Mouse (Mus musculus): ENCODE results near the gene Tap1. TPM values are rescaled to one million over a fixed set of nuclear protein-coding genes. Genes with fewer than 3 reads are reported as not detected.
A peak's percentile ranks its signal among the peaks of the same experiment; 100 is the strongest.

Gene Tap1
- polyA plus RNA-seq, 1 experiment from 2014 or later, result 7.7 TPM

DNA sequence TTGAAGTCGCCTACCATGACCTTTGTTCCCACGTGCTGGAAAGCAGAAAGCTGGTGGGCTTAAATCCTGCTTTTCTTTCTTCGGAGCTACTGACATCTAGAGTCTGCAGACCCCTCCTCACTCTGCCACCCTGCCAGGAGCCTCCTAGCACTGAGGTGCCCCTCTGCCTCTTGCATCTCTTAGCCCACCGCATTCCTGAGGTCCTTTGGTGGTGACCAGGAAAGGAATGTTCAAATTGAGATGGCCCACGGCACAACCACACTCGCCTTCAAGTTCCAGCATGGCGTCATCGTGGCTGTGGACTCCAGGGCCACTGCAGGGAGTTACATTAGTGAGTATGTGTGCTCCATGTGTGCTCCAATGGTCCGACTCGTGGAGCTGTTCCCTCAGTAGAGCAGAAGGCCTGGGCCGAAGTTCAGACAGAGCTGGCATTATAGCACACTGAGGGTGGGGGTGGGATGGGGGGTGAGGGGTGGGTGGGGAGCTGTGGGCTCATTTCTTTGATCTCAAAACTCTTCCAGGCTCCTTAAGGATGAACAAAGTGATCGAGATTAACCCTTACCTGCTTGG, 11.8 kb downstream of the Tap1 start:
- 72% methylated on average over 12 of the region's 12 CpGs for WGBS

DNA sequence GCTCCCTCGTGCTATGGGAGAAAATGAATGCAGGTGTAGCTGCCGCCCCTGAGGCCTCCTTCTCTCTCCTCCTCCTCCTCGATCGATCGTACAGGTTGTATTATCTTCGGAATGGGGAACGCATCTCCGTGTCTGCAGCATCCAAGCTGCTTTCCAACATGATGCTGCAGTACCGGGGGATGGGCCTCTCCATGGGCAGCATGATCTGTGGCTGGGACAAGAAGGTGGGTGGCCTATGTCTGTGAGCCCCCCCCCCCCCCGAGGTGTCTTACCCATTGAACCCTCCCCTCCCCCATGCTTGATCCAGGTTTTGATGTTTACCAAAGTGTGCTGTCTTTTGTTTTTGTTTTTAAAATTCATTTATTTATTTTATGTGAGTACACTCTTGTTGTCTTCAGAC, 12.7 kb downstream of the Tap1 start:
- H3K36me3 ChIP-seq, result no peaks in the 10 kb centered on the region
- no peak overlapping the region for H3K9ac ChIP-seq
- WGBS, result 85% methylated on average over 10 of the region's 10 CpGs
- H3K4me3 ChIP-seq (replicated peaks), result no peak overlapping the region
- no peak overlapping the region for H3K4me2 ChIP-seq
- peaks cover 12% of the 10 kb centered on the region for H3K4me1 ChIP-seq
- ATAC-seq (ENCODE audit: insufficient read depth, low FRiP score, low read depth), result no peak
- H3K27me3 ChIP-seq (replicated peaks), result peaks cover 24% of the 10 kb centered on the region
- no peak overlapping the region for H3K27ac ChIP-seq
- no peaks in the 10 kb centered on the region for H3K9me3 ChIP-seq

More for the DNA sequence above, 11.8 kb downstream of the Tap1 start:
- Histone ChIP-seq H3K4me1 (peaks cover 10% of the 10 kb centered on the region), H3K27ac (no peak overlapping the region), H3K4me3 (replicated peaks) (no peak overlapping the region), H3K36me3 (no peaks in the 10 kb centered on the region), H3K27me3 (replicated peaks) (peaks cover 28% of the 10 kb centered on the region), H3K9ac (no peak overlapping the region), H3K4me2 (no peak overlapping the region), H3K9me3 (no peaks in the 10 kb centered on the region)
- ATAC-seq (ENCODE audit: insufficient read depth, low FRiP score, low read depth), result no peak

DNA sequence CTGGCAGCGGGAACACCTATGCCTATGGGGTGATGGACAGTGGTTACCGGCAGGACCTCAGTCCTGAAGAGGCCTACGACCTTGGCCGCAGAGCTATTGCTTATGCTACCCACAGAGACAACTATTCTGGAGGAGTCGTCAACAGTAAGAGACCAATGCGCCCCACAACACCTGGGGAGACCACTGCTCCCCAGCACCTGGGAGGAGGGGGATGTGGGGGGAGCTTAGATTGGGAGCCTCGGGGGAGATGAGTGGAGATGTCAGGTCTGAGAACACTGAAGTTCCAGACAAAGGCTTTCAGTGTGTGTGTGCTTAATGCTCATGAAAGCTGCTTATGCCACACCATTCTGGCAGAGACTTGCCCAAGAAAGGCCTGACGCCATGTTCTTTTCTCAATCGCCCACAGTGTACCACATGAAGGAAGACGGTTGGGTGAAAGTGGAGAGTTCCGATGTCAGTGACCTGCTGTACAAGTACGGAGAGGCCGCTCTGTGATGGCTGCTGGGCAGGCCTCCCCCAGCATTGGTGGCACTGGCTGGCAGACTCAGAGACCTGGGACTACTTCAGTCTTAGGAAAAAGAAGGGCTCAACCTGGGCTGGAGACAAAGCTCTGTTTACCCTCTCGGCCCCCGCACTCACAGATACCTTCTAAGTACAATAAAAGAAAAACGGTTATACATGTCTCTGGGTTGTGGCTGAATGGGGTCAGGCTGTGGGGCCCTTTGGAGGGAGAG, 13.6 kb downstream of the Tap1 start:
- H3K9me3 ChIP-seq, result no peaks in the 10 kb centered on the region
- H3K4me3 ChIP-seq (replicated peaks), result no peak overlapping the region
- no peak overlapping the region for H3K9ac ChIP-seq
- H3K36me3 ChIP-seq, result no peaks in the 10 kb centered on the region
- no peak overlapping the region for H3K4me2 ChIP-seq
- no peak overlapping the region for H3K27ac ChIP-seq
- peaks cover 21% of the 10 kb centered on the region for H3K27me3 ChIP-seq (replicated peaks)
- H3K4me1 ChIP-seq, result peaks cover 19% of the 10 kb centered on the region
- WGBS, result 84% methylated on average over 16 of the region's 16 CpGs
- ATAC-seq (ENCODE audit: insufficient read depth, low FRiP score, low read depth), result no peak

DNA sequence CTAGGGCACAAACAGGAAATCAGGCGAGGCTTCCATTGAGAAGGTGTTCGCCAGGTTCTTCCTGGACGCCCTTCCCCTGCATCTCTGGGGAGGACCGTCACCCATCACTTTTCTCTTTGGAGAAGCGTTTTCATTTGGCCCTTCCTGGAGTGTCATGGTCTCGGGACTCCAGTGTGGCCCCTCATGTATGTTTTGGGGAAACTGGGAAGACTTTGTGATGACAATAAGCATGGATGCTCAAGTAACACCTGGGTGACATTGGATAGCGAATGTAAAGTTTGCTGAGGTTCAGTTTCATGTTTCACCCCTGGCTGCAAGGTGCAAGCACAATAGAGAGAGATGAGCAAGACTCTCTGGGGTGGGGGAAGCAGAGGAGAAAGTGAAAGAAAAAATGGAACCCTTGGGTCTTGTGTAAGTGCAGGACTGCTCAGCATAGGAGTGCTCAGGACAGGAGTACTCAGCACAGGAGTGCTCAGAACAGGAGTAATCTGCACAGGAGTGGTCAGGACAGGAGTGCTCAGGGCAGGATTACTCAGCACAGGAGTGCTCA, 14.2 kb downstream of the Tap1 start:
- Histone ChIP-seq H3K4me1 (peaks cover 19% of the 10 kb centered on the region), H3K4me3 (replicated peaks) (no peak overlapping the region), H3K27me3 (replicated peaks) (peaks cover 20% of the 10 kb centered on the region), H3K27ac (no peak overlapping the region), H3K9me3 (no peaks in the 10 kb centered on the region), H3K36me3 (no peaks in the 10 kb centered on the region), H3K9ac (no peak overlapping the region), H3K4me2 (no peak overlapping the region)
- ATAC-seq (ENCODE audit: insufficient read depth, low FRiP score, low read depth), result no peak
- WGBS, result 68% methylated on average over 7 of the region's 7 CpGs

DNA sequence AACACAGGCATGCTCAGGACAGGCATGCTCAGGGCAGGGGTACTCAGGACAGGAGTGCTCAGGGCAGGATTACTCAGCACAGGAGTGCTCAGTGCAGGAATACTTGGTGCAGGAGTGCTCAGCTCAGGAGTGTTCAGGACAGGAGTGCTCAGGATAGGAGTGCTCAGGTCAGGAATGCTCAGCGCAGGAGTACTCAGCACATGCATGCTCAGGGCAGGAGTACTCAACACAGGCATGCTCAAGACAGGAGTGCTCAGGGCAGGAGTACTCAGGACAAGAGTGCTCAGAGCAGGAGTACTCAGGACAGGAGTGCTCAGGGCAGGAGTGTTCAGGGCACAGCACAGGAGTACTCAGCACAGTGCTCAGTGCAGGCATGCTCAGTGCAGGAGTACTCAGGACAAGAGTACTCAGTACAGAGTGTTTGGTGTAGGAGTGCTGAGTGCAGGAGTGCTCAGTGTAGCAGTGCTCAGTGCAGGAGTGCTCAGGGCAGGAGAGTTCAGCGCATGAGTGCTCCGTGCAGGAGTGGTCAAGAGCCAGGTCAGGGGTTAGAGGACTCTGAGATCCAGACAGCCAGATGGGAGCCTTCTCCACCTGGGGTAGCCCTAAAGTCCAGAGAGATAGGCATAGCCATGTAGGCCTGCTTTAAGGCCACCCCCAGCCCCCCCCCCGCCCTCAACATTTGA, 15.5 kb downstream of the Tap1 start:
- ATAC-seq (ENCODE audit: insufficient read depth, low FRiP score, low read depth), result peak; percentile 16; the same call in 1 of the 2 replicates
- no peak overlapping the region for H3K9ac ChIP-seq

DNA sequence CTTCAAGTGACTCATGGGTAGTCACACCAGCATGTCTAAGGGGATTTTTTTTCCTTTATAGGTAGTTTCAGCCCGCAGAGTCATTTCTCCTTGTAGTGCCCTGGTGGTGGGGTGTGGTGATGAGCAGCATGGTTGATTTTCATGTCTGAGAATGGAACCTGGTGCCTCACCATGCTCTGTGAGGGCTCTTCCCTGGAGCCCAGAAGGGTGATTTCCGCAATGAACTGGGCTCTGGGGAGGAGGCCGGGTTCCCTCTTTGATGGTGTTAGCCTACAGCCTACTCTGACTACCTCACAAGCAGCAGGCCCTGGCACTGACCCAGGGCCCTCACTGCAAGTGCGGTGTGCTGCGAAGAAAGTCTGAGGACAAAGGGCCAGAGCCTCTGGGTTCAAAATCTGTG, 16.1 kb downstream of the Tap1 start, which contains the start of gene Tap2:
Gene Tap2, plus strand, starts transcription at position 84 of the 400 bp plus-strand sequence.
- Histone ChIP-seq H3K9me3 (no peaks in the 10 kb centered on the region), H3K4me2 (peak within 1 kb of the TSS; percentile 88), H3K36me3 (no peaks in the 10 kb centered on the region), H3K4me3 (replicated peaks) (peak within 1 kb of the TSS; percentile 74), H3K27me3 (replicated peaks) (peaks cover 9% of the 10 kb centered on the region; the same call in 1 of the 2 replicates), H3K9ac (peak within 1 kb of the TSS; percentile 68), H3K27ac (no peak within 1 kb of the TSS), H3K4me1 (peaks cover 10% of the 10 kb centered on the region; the same call in 1 of the 2 replicates)
- 81% methylated on average over 5 of the region's 5 CpGs for WGBS
- no peak for ATAC-seq (ENCODE audit: insufficient read depth, low FRiP score, low read depth)

More for the DNA sequence above, 15.5 kb downstream of the Tap1 start:
- no peaks in the 10 kb centered on the region for H3K9me3 ChIP-seq
- WGBS, result 74% methylated on average over 4 of the region's 4 CpGs
- H3K4me2 ChIP-seq, result no peak overlapping the region
- H3K4me1 ChIP-seq, result peaks cover 15% of the 10 kb centered on the region
- peaks cover 13% of the 10 kb centered on the region; the same call in 1 of the 2 replicates for H3K27me3 ChIP-seq (replicated peaks)
- no peaks in the 10 kb centered on the region for H3K36me3 ChIP-seq
- H3K27ac ChIP-seq, result no peak overlapping the region
- H3K4me3 ChIP-seq (replicated peaks), result no peak overlapping the region

DNA sequence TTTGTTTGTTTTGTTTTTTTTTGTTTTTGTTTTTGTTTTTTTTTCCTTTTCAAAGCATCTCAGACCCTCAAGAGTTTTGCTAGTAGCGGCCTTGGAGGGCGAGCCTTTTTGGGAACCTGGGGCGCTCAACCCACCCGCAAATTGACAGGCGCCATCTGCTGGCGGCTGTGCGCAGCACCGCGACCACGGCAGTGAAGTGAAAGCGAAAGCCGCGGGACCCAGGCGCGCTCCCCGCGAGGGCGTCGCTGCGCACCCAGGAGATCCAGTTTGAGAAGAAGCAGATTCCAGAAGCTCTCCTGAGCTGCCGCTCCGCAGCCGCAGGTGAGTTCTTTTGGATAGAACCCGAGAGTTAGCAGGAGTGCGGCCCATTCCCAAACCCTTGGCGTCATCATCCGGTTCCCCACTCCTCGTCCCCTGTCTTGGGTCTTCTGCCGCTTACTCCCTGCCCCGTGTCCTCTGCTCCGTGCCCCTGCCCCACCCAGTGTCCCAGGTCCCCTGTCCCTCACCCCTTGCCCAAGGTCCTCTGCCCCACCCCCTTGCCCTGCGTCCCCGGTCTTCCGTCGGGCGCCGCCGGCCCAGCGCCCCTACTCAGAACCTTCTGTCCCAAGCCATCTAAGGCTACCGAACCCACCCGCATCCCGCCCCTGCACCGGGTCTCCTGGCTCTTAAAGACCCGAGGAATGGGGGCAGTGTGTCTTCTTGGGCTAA, 17.1 kb downstream of the Tap1 start:
- Histone ChIP-seq H3K4me1 (peaks cover 9% of the 10 kb centered on the region; the same call in 1 of the 2 replicates), H3K9me3 (no peaks in the 10 kb centered on the region), H3K27ac (no peak overlapping the region), H3K4me3 (replicated peaks) (peak overlapping the region; percentile 74), H3K4me2 (peak overlapping the region; percentile 88), H3K36me3 (no peaks in the 10 kb centered on the region), H3K27me3 (replicated peaks) (peaks cover 16% of the 10 kb centered on the region; the same call in 1 of the 2 replicates), H3K9ac (peak overlapping the region; percentile 68)
- 1% methylated on average over 44 of the region's 44 CpGs for WGBS
- ATAC-seq (ENCODE audit: insufficient read depth, low FRiP score, low read depth), result peak; percentile 67

DNA sequence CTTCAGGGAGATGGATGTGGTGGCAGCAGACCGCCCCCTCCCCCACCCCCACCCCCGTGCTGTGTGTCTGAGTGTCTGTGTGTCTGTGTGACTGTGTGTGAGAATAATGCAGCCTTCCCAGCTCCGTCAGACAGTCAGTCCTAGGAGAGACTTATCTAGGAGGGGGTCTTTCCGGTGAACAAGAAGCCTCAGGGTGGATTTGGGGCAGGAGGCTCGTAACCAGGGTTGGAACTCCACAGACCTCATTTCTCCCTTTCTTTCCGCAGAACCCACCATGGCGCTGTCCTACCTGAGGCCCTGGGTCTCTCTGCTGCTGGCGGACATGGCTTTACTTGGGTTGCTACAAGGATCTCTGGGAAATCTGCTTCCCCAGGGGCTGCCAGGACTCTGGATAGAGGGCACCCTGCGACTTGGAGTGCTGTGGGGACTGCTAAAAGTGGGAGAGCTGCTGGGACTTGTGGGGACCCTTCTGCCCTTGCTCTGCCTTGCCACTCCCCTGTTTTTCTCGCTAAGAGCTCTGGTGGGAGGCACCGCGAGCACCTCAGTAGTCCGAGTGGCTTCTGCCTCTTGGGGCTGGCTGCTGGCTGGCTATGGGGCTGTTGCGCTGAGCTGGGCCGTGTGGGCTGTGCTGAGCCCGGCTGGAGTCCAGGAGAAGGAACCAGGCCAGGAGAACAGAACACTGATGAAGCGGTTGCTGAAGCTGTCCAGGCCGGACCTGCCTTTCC, 17.8 kb downstream of the Tap1 start:
- peaks cover 9% of the 10 kb centered on the region; the same call in 1 of the 2 replicates for H3K4me1 ChIP-seq
- 18% methylated on average over 18 of the region's 18 CpGs for WGBS
- H3K9me3 ChIP-seq, result no peaks in the 10 kb centered on the region
- H3K27ac ChIP-seq, result no peak overlapping the region
- H3K36me3 ChIP-seq, result no peaks in the 10 kb centered on the region
- H3K4me2 ChIP-seq, result peak overlapping the region; percentile 88
- peak overlapping the region; percentile 74 for H3K4me3 ChIP-seq (replicated peaks)
- H3K9ac ChIP-seq, result peak overlapping the region; percentile 68
- peaks cover 16% of the 10 kb centered on the region; the same call in 1 of the 2 replicates for H3K27me3 ChIP-seq (replicated peaks)
- no peak for ATAC-seq (ENCODE audit: insufficient read depth, low FRiP score, low read depth)

DNA sequence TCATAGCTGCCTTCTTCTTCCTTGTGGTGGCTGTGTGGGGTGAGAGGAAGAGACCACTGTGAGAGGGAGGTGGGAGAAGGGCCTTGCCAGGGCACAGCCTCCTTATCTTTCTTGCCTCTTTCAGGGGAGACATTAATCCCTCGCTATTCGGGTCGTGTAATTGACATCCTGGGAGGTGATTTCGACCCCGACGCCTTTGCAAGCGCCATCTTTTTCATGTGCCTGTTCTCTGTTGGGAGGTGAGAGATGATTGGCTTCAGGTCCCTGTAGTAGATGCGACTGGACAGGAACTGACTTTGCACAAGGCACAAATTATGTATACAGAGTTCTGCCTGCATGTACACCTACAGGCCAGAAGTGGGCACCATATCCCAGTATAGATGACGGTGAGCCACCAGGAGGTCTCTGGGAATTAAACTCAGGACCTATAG, 18.4 kb downstream of the Tap1 start:
- H3K4me2 ChIP-seq, result peak overlapping the region; percentile 88
- H3K9ac ChIP-seq, result no peak overlapping the region
- H3K9me3 ChIP-seq, result no peaks in the 10 kb centered on the region
- H3K4me3 ChIP-seq (replicated peaks), result peak overlapping the region; percentile 74; the same call in 1 of the 2 replicates
- peaks cover 9% of the 10 kb centered on the region; the same call in 1 of the 2 replicates for H3K4me1 ChIP-seq
- 24% methylated on average over 9 of the region's 9 CpGs for WGBS
- no peaks in the 10 kb centered on the region for H3K36me3 ChIP-seq
- H3K27me3 ChIP-seq (replicated peaks), result peaks cover 16% of the 10 kb centered on the region; the same call in 1 of the 2 replicates
- no peak overlapping the region for H3K27ac ChIP-seq
- no peak for ATAC-seq (ENCODE audit: insufficient read depth, low FRiP score, low read depth)

DNA sequence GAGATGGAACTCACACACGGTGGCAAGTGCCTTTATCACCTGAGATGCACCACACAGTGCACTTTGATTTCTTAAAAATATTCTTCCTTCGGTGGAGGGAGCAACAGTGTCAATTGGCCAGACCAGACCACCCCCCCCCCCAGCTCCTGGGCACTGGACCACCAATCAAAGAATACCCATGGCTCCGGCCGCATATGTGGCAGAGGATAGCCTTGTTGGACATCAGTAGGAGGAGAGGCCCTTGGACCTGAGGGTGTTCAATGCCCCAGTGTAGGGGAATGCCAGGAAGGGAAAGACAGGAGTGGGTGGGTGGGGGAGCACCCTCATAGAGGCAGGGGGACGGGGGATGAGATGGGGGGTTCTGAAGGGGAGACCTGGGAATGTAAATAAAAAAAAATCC, 19.4 kb downstream of the Tap1 start:
- Histone ChIP-seq H3K27ac (no peak overlapping the region), H3K36me3 (no peaks in the 10 kb centered on the region), H3K4me1 (peaks cover 9% of the 10 kb centered on the region; the same call in 1 of the 2 replicates), H3K4me2 (no peak overlapping the region), H3K4me3 (replicated peaks) (no peak overlapping the region), H3K27me3 (replicated peaks) (peaks cover 20% of the 10 kb centered on the region), H3K9me3 (no peaks in the 10 kb centered on the region), H3K9ac (no peak overlapping the region)
- WGBS, result 75% methylated on average over 5 of the region's 5 CpGs
- ATAC-seq (ENCODE audit: insufficient read depth, low FRiP score, low read depth), result no peak

DNA sequence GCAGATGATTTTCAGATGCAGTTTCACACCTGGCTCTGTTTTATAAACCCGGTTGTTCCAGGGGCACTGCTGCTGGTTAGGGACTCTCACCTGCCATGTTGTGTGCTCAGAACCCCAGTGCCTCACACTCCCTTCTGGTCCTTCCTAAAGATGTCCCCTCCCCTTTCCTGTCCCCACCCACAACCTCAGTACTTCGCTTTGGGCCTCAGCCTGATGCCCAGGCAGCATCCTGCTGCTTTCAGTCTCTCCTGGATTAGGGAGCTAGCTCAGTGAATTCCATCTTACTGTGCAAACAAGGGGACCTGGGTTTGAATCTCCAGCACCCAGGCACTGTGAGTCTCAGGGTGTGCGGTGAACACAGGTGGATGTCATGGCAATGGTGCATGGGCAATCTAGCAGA, 20.1 kb downstream of the Tap1 start:
- Histone ChIP-seq H3K27ac (no peak overlapping the region), H3K36me3 (no peaks in the 10 kb centered on the region), H3K4me3 (replicated peaks) (no peak overlapping the region), H3K9ac (no peak overlapping the region), H3K9me3 (no peaks in the 10 kb centered on the region), H3K4me1 (peaks cover 9% of the 10 kb centered on the region; the same call in 1 of the 2 replicates), H3K4me2 (no peak overlapping the region), H3K27me3 (replicated peaks) (peaks cover 24% of the 10 kb centered on the region)
- no peak for ATAC-seq (ENCODE audit: insufficient read depth, low FRiP score, low read depth)
- WGBS, result 61% methylated on average over 3 of the region's 3 CpGs
